Mouse (Mus musculus): ENCODE measurements around the gene Bfsp2. TPM values are rescaled to one million over a fixed set of nuclear protein-coding genes. Genes with fewer than 3 reads are reported as not detected.

Gene Bfsp2
- polyA plus RNA-seq, 1 experiment = 1.4 TPM

DNA sequence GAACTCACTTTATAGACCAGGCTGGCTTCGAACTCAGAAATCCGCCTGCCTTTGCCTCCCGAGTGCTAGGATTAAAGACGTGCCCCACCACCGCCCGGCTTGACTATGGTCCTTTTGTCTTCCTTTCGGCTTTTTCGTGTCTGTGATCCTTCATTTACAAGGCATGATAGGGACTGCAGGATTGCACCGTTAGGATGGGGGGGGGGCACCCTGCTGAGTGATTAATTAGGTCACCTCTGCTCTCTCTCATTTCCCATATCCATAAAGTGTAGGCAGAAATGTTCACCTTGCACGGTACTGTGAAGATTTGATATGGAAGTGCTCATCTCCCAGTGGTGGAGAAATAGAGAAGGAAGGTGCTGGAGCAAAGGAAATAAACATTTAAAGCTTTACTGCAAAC lies 101.5 kb downstream of the Bfsp2 start:
- TF ChIP-seq CTCF (IDR thresholded peaks at IDR 0.05; ENCODE audit: borderline replicate concordance, control insufficient read depth, extremely low read depth, insufficient read depth, low read length, poor library complexity) = no peak
- no peak for TF ChIP-seq POLR2A (IDR thresholded peaks at IDR 0.05; ENCODE audit: control insufficient read depth, extremely low read depth, insufficient read depth, low read length, poor library complexity)
- no peak for DNase-seq
- no peak overlapping the region for H3K27ac ChIP-seq (ENCODE audit: control insufficient read depth, insufficient read depth, low read length)
- peaks cover 16% of the 10 kb centered on the region for H3K4me1 ChIP-seq (replicated peaks; ENCODE audit: control insufficient read depth, insufficient read depth, low read length)
- no peak overlapping the region for H3K4me3 ChIP-seq (ENCODE audit: control insufficient read depth, insufficient read depth, low read length)
- H3K36me3 ChIP-seq (ENCODE audit: control insufficient read depth, insufficient read depth, low read length) = no peaks in the 10 kb centered on the region
- H3K27me3 ChIP-seq (ENCODE audit: control insufficient read depth, insufficient read depth, low read length) = no peaks in the 10 kb centered on the region
- 94% methylated on average over 10 of the region's 10 CpGs for WGBS

DNA sequence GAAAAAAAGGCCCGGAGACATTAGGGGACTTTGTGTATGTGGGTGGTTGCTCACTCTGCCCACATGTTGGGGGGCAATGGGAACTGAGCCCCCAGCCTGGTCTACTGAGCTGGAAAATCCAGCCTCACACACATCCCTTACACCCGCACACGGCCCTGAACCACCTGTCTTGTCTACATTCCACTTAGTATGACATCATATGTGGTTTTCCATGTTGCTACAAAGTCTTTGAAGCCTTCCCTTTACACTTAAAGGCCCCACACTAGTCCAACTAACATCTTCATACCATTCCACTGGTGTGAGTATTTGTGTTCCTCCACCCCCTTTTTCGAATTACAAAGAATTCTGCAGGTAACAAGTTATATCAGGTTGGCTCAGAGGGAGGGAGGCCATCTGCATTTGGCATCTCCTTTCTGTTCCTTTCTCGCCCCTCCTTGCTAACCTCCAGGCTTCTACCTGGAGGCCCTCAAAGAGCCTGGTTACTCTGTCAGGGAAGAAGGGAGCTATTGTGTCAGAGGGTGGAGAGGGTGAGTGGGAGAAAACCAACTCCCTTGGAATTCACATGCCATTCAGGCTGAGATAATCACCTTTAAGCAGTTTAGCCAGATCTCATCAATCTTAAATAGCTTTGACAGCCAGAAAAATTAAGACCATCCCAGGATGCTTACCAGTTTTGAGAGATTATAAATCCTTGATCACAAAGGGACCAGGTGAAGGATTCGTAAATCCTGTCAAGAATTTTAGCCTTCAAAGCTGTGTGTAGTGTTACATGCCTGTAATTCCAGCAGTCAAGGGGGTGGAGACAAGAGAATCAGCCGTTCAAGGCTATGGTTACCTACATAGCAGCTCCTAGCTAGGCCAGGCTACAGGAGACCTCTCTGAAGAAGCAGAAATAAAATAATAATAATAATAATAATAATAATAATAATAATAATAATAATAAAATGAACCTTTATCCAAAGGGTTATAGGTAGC lies 103.6 kb downstream of the Bfsp2 start:
- no peaks in the 10 kb centered on the region for H3K27me3 ChIP-seq (ENCODE audit: control insufficient read depth, insufficient read depth, low read length)
- peaks cover 6% of the 10 kb centered on the region for H3K4me1 ChIP-seq (replicated peaks; ENCODE audit: control insufficient read depth, insufficient read depth, low read length)
- no peak for DNase-seq
- 63% methylated on average over 7 of the region's 7 CpGs for WGBS
- no peak overlapping the region for H3K27ac ChIP-seq (ENCODE audit: control insufficient read depth, insufficient read depth, low read length)
- H3K36me3 ChIP-seq (ENCODE audit: control insufficient read depth, insufficient read depth, low read length) = no peaks in the 10 kb centered on the region
- H3K4me3 ChIP-seq (ENCODE audit: control insufficient read depth, insufficient read depth, low read length) = no peak overlapping the region
- TF ChIP-seq CTCF (IDR thresholded peaks at IDR 0.05; ENCODE audit: borderline replicate concordance, control insufficient read depth, extremely low read depth, insufficient read depth, low read length, poor library complexity) (no peak), POLR2A (IDR thresholded peaks at IDR 0.05; ENCODE audit: control insufficient read depth, extremely low read depth, insufficient read depth, low read length, poor library complexity) (no peak)

Other genes starting within 250 kb of the Bfsp2 start
- 149 and 198 TPM in 2 replicates for gene Trf, start 250.0 kb downstream of the Bfsp2 start, polyA plus RNA-seq (2012; rRNA removed)
- 1.7 and 1.9 TPM in 2 replicates for gene 1300017J02Rik, start 175.3 kb downstream of the Bfsp2 start, polyA plus RNA-seq (2012; rRNA removed)
- 41.5 and 52.1 TPM in 2 replicates for gene Topbp1, start 175.2 kb downstream of the Bfsp2 start, polyA plus RNA-seq (2012; rRNA removed)
- 74.9 and 166 TPM in 2 replicates for gene Cdv3, start 114.6 kb downstream of the Bfsp2 start, polyA plus RNA-seq (2012; rRNA removed)